Comparison of ENCODE assay signal across 10 mouse cellular contexts in the genomic region with DNA sequence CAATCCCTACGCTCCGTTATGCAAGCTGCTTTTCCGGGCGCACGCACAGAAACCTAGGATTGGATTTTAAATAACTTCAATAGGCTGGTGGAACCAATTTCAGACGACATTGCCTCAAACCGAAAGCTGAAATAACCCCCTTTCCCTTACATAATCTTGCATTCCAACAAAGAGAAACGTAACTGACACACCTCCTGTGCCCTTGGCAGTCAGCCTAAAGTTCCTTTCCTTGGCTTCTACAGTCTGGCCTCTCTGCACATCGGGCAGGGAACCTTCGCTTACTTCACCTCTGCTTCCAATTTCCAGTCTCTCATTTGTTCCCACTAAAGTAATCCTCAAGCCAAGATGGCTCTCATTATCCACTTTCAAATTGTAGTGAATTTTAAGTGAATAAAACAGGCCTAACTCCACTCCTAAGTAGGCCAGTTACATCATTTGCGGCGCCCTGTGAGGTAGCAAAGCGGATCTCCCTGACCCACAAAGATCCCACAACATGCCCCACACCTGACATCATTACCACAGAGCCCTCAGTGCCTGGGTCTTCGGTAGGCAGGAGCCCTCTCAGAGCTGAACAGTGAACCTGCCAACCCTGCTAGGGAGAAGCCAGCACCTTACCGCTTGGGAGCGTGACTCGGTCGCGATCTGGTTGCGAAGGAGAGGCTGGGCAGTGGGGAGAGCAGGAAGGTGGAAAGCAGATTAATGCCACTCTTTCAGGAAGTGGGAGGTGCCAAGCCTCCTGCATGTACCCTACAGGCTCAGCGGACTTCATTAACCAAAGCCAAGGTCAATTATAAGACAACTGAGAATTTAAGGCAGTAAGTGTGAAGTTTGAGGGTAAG.
DNase-seq lines count a peak whose midpoint lies in the region; ATAC-seq lines count a peak whose summit lies in the region.
"Had no signal": no experiment of that assay in that cellular context is flagged by ENCODE, and none has a peak within 500 bp of the region (broad histone marks: within the 10 kb centered on the region; RNA-seq: fewer than 3 reads in every experiment).

No protein-coding gene starts in this region.

- no peak overlapping the region for H3K4me3 ChIP-seq in embryonic facial prominence, embryonic 11.5 days (ENCODE audit: low read depth, low read length)
- H3K4me3 ChIP-seq: forebrain, embryonic 13.5 days had no signal

- DNase-seq in kidney, adult 11 months, result peak; percentile 39
- no peak for DNase-seq in kidney, postnatal 4 days
- DNase-seq in embryonic facial prominence, embryonic 11.5 days (ENCODE audit: low spot score), result peak; percentile 57
- peak; percentile 61 to 69 for DNase-seq in kidney, postnatal 25 days
- DNase-seq in skeletal muscle tissue, adult 2 months (ENCODE audit: low read depth, low spot score), result peak; percentile 40
- no peak for DNase-seq in frontal cortex, adult 2 months (ENCODE audit: extremely low spot score in 1 of 2, low spot score in 1 of 2)
- DNase-seq in c-Kit-positive CD71-positive TER-119-positive erythroid progenitor cells, embryonic 14.5 days (ENCODE audit: low spot score), result no peak
- DNase-seq: retina, postnatal 1 day had no signal

- no peak for ATAC-seq in embryonic facial prominence, embryonic 11.5 days (replicated peaks; ENCODE audit: insufficient number of reproducible peaks, low FRiP score, low TSS enrichment, low read depth)
- ATAC-seq: forebrain, embryonic 13.5 days had no signal

- H3K27ac ChIP-seq in embryonic facial prominence, embryonic 11.5 days (replicated peaks; ENCODE audit: low read depth, low read length), result no peak overlapping the region
- H3K27ac ChIP-seq: forebrain, embryonic 13.5 days; hindbrain, embryonic 14.5 days had no signal

- H3K9me3 ChIP-seq in embryonic facial prominence, embryonic 11.5 days (replicated peaks; ENCODE audit: control insufficient read depth, low read length), result no peaks in the 10 kb centered on the region
- H3K9me3 ChIP-seq: forebrain, embryonic 13.5 days had no signal

- H3K4me1 ChIP-seq in embryonic facial prominence, embryonic 11.5 days (ENCODE audit: control insufficient read depth, insufficient read depth, low read length), result no peaks in the 10 kb centered on the region; the same call in 1 of the 2 replicates

- WGBS in embryonic facial prominence, embryonic 11.5 days, result 75% methylated on average over 21 of the region's 21 CpGs

- no peaks in the 10 kb centered on the region for H3K27me3 ChIP-seq in embryonic facial prominence, embryonic 11.5 days (ENCODE audit: control insufficient read depth, insufficient read depth, low read length)
- H3K27me3 ChIP-seq: forebrain, embryonic 13.5 days had no signal

- no peaks in the 10 kb centered on the region for H3K36me3 ChIP-seq in embryonic facial prominence, embryonic 11.5 days (replicated peaks; ENCODE audit: control insufficient read depth, insufficient read depth, low read depth, low read length)

- H3K9ac ChIP-seq in embryonic facial prominence, embryonic 11.5 days (replicated peaks; ENCODE audit: low read length), result no peak overlapping the region
- H3K9ac ChIP-seq: forebrain, embryonic 13.5 days; hindbrain, embryonic 14.5 days had no signal

- H3K4me2 ChIP-seq in embryonic facial prominence, embryonic 11.5 days (ENCODE audit: low read depth, low read length), result no peak overlapping the region
- H3K4me2 ChIP-seq: forebrain, embryonic 13.5 days; hindbrain, embryonic 14.5 days had no signal

Comparison
In these comparisons a context has a peak if more than half of its experiments do, and no peak if none do; other contexts are left out.
1. DNase-seq: peak in kidney, adult 11 months (single experiment), embryonic facial prominence, embryonic 11.5 days (single experiment), kidney, postnatal 25 days (2 of 2) and skeletal muscle tissue, adult 2 months (single experiment); none in kidney, postnatal 4 days (0 of 2), frontal cortex, adult 2 months (0 of 2) and c-Kit-positive CD71-positive TER-119-positive erythroid progenitor cells, embryonic 14.5 days (single experiment).